ENCODE assay signal across 25 mouse cellular contexts in genomic region chr8:86594159-86594796, GRCm38 (mm10). TPM values are rescaled to one million over a fixed set of nuclear protein-coding genes. Genes with fewer than 3 reads are reported as not detected.
DNase-seq lines count a peak whose midpoint lies in the region; ATAC-seq lines count a peak whose summit lies in the region.
"Had no signal": no experiment of that assay in that cellular context is flagged by ENCODE, and none has a peak within 500 bp of the region (broad histone marks: within the 10 kb centered on the region; RNA-seq: fewer than 3 reads in every experiment).

No protein-coding gene starts in this region.

- peak; percentile 56 for DNase-seq in heart, embryonic 10.5 days (ENCODE audit: low spot score)
- DNase-seq in heart, postnatal 4 days, result no peak
- DNase-seq in liver, embryonic 11.5 days (ENCODE audit: low spot score), result no peak
- peak; percentile 55 to 86 for DNase-seq in kidney, postnatal 25 days
- DNase-seq in yolk sac, embryonic 10.5 days (ENCODE audit: low spot score), result peak; percentile 37
- DNase-seq in layer of hippocampus, postnatal 10 days (ENCODE audit: low spot score in 2 of 2), result no peak
- DNase-seq in thymus, postnatal 25 days, result no peak
- DNase-seq: adrenal gland, postnatal 36 days; cerebellum, adult 9-10 months; gastrocnemius, postnatal 10 days; heart, postnatal 14 days; lung, embryonic 14.5 days; thymus, postnatal 14 days had no signal

- no peak overlapping the region for H3K4me3 ChIP-seq in heart, embryonic 10.5 days
- H3K4me3 ChIP-seq in liver, embryonic 15.5 days (replicated peaks), result no peak overlapping the region
- H3K4me3 ChIP-seq in liver, embryonic 11.5 days (ENCODE audit: low read depth, low read length), result no peak overlapping the region
- H3K4me3 ChIP-seq: embryonic facial prominence, embryonic 15.5 days; forebrain, embryonic 15.5 days; heart, embryonic 13.5 days; hindbrain, embryonic 12.5 days; limb, embryonic 13.5 days; midbrain, embryonic 12.5 days had no signal

- ATAC-seq in liver, embryonic 15.5 days (ENCODE audit: insufficient read depth), result peak; percentile 57; the same call in 1 of the 2 replicates
- no peak for ATAC-seq in liver, embryonic 11.5 days (replicated peaks; ENCODE audit: low FRiP score)
- ATAC-seq: CD4-positive, CD25-positive, alpha-beta regulatory T cell, adult 4 months; forebrain, embryonic 15.5 days had no signal

- no peak overlapping the region for H3K4me2 ChIP-seq in liver, embryonic 15.5 days
- H3K4me2 ChIP-seq in liver, embryonic 11.5 days, result no peak overlapping the region
- H3K4me2 ChIP-seq: embryonic facial prominence, embryonic 15.5 days; forebrain, embryonic 15.5 days; heart, embryonic 13.5 days; hindbrain, embryonic 12.5 days; limb, embryonic 13.5 days; lung, embryonic 14.5 days; midbrain, embryonic 12.5 days had no signal

- WGBS in heart, embryonic 10.5 days, result 63% methylated on average over 3 of the region's 3 CpGs
- WGBS in liver, embryonic 15.5 days (ENCODE audit: insufficient replicate concordance), result 41% methylated on average over 3 of the region's 3 CpGs
- 52% methylated on average over 3 of the region's 3 CpGs for WGBS in liver, embryonic 11.5 days

- no peak overlapping the region for H3K9ac ChIP-seq in liver, embryonic 15.5 days
- no peak overlapping the region for H3K9ac ChIP-seq in liver, embryonic 11.5 days (ENCODE audit: low read depth, low read length)
- H3K9ac ChIP-seq: embryonic facial prominence, embryonic 15.5 days; forebrain, embryonic 15.5 days; heart, embryonic 13.5 days; hindbrain, embryonic 12.5 days; limb, embryonic 13.5 days; lung, embryonic 14.5 days; midbrain, embryonic 12.5 days had no signal

- H3K4me1 ChIP-seq in heart, embryonic 10.5 days, result 0 out of 2 replicates have a peak, but pooled peaks cover 4% of the 10 kb centered on the region
- H3K4me1 ChIP-seq in liver, embryonic 15.5 days (replicated peaks), result peaks cover 9% of the 10 kb centered on the region; the same call in 1 of the 2 replicates
- H3K4me1 ChIP-seq in liver, embryonic 11.5 days (replicated peaks; ENCODE audit: control insufficient read depth, insufficient read depth, low read length), result no peaks in the 10 kb centered on the region
- H3K4me1 ChIP-seq: embryonic facial prominence, embryonic 15.5 days; forebrain, embryonic 15.5 days; heart, embryonic 13.5 days; hindbrain, embryonic 12.5 days; limb, embryonic 13.5 days; midbrain, embryonic 12.5 days had no signal

- no peaks in the 10 kb centered on the region for H3K9me3 ChIP-seq in heart, embryonic 10.5 days
- no peaks in the 10 kb centered on the region for H3K9me3 ChIP-seq in liver, embryonic 15.5 days (replicated peaks)
- no peaks in the 10 kb centered on the region for H3K9me3 ChIP-seq in liver, embryonic 11.5 days (ENCODE audit: control insufficient read depth, low read length)
- H3K9me3 ChIP-seq: embryonic facial prominence, embryonic 15.5 days; forebrain, embryonic 15.5 days; heart, embryonic 13.5 days; hindbrain, embryonic 12.5 days; limb, embryonic 13.5 days; midbrain, embryonic 12.5 days had no signal

- H3K27me3 ChIP-seq in heart, embryonic 10.5 days (ENCODE audit: insufficient read depth, poor library complexity, severe bottlenecking), result no peaks in the 10 kb centered on the region
- no peaks in the 10 kb centered on the region for H3K27me3 ChIP-seq in liver, embryonic 15.5 days
- no peaks in the 10 kb centered on the region for H3K27me3 ChIP-seq in liver, embryonic 11.5 days (replicated peaks; ENCODE audit: control insufficient read depth, insufficient read depth, low read length)
- H3K27me3 ChIP-seq: embryonic facial prominence, embryonic 15.5 days; forebrain, embryonic 15.5 days; heart, embryonic 13.5 days; hindbrain, embryonic 12.5 days; limb, embryonic 13.5 days; midbrain, embryonic 12.5 days had no signal

- no peaks in the 10 kb centered on the region for H3K36me3 ChIP-seq in heart, embryonic 10.5 days
- H3K36me3 ChIP-seq in liver, embryonic 15.5 days (replicated peaks), result no peaks in the 10 kb centered on the region
- H3K36me3 ChIP-seq in liver, embryonic 11.5 days (ENCODE audit: control insufficient read depth, insufficient read depth, low read length), result no peaks in the 10 kb centered on the region
- H3K36me3 ChIP-seq: embryonic facial prominence, embryonic 15.5 days; forebrain, embryonic 15.5 days; heart, embryonic 13.5 days; hindbrain, embryonic 12.5 days; limb, embryonic 13.5 days; midbrain, embryonic 12.5 days had no signal

- no peak overlapping the region for H3K27ac ChIP-seq in heart, embryonic 10.5 days
- no peak overlapping the region for H3K27ac ChIP-seq in liver, embryonic 15.5 days (replicated peaks)
- H3K27ac ChIP-seq in liver, embryonic 11.5 days (ENCODE audit: low read depth, low read length), result no peak overlapping the region
- H3K27ac ChIP-seq: embryonic facial prominence, embryonic 15.5 days; forebrain, embryonic 15.5 days; heart, embryonic 13.5 days; hindbrain, embryonic 12.5 days; limb, embryonic 13.5 days; midbrain, embryonic 12.5 days had no signal

RNA-seq across cellular contexts. Expression of gene Abcc12, which starts 13.8 kb away (rescaled TPM):
- polyA plus RNA-seq in heart, embryonic 10.5 days (2016; fragmentation: Nextera tagmentation; extraction: Ambion mirVana), result not detected in 2 replicates
- total RNA-seq in heart, postnatal 4 days (2021), result under 1 TPM; 0.07 to 0.09 TPM
- not detected in 2 replicates for polyA plus RNA-seq in liver, embryonic 15.5 days (2015; fragmentation: Nextera tagmentation; extraction: Ambion mirVana)
- not detected in 2 replicates for polyA plus RNA-seq in liver, embryonic 11.5 days (2014; fragmentation: Nextera tagmentation; extraction: Ambion mirVana)
- under 1 TPM; 0.67 to 0.80 TPM for total RNA-seq in layer of hippocampus, postnatal 10 days (2021)
- total RNA-seq: adrenal gland, postnatal 36 days; common myeloid progenitor, adult 5-6 weeks; granulocyte monocyte progenitor cell, adult 5-6 weeks; megakaryocyte, adult 5-6 weeks; monocyte, adult 5-6 weeks had no signal
- polyA plus RNA-seq: CD4-positive, CD25-positive, alpha-beta regulatory T cell, adult 4 months; heart, embryonic 13.5 days; lung, embryonic 14.5 days had no signal

RNA-seq across cellular contexts. Expression of gene Lonp2, which starts 29.6 kb away (rescaled TPM):
- polyA plus RNA-seq in heart, embryonic 10.5 days (2016; fragmentation: Nextera tagmentation; extraction: Ambion mirVana), result 58.1 and 66.4 TPM in 2 replicates
- total RNA-seq in heart, postnatal 4 days (2021), result 10 to 100 TPM; 56.5 to 62.3 TPM
- 36.5 and 38.7 TPM in 2 replicates for polyA plus RNA-seq in liver, embryonic 15.5 days (2015; fragmentation: Nextera tagmentation; extraction: Ambion mirVana)
- 50.3 and 60.6 TPM in 2 replicates for polyA plus RNA-seq in liver, embryonic 11.5 days (2014; fragmentation: Nextera tagmentation; extraction: Ambion mirVana)
- 10 to 100 TPM; 61.6 to 61.8 TPM for total RNA-seq in layer of hippocampus, postnatal 10 days (2021)

Comparison
In these comparisons a context has a peak if more than half of its experiments do, and no peak if none do; other contexts are left out.
1. DNase-seq: peak in heart, embryonic 10.5 days (single experiment), kidney, postnatal 25 days (2 of 2) and yolk sac, embryonic 10.5 days (single experiment); none in heart, postnatal 4 days (single experiment), liver, embryonic 11.5 days (single experiment), layer of hippocampus, postnatal 10 days (0 of 2) and thymus, postnatal 25 days (single experiment).